Mouse (Mus musculus): ENCODE data around the gene Kcna2. TPM values are rescaled to one million over a fixed set of nuclear protein-coding genes. Genes with fewer than 3 reads are reported as not detected.

The Kcna2 gene
- polyA plus RNA-seq, 1 experiment from 2014 or later: 1.3 TPM

DNA sequence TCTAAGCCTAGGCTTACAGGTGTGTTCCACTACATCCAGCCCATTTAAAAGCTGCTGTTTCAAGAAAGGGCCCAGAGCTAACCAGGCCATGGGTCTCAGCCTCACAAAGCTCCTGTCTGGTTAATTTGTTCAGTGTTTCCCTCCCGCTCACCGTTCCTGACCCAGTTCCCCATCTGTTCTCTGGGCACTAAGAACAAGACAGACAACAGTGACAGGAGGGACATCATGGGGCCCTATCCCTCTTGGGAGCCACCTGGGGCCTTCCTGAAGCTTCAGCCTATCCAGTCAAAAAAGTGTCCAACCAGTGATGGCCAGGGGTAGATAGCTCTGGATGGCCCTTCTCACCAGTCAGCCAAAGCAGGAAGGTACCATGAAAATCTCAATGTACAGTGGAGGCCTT is 61.8 kb downstream of the Kcna2 start:
- no peaks in the 10 kb centered on the region for H3K36me3 ChIP-seq
- peaks cover 9% of the 10 kb centered on the region for H3K4me1 ChIP-seq (replicated peaks)
- no peaks in the 10 kb centered on the region for H3K9me3 ChIP-seq
- 82% methylated on average over 2 of the region's 2 CpGs for WGBS
- ATAC-seq (ENCODE audit: low FRiP score): no peak
- no peak overlapping the region for H3K4me3 ChIP-seq
- no peak overlapping the region for H3K9ac ChIP-seq
- H3K27me3 ChIP-seq: 0 out of 2 replicates have a peak, but pooled peaks cover 3% of the 10 kb centered on the region
- H3K27ac ChIP-seq: no peak overlapping the region
- no peak overlapping the region for H3K4me2 ChIP-seq

Other genes starting within 250 kb of the Kcna2 start
- gene Kcna3, start 65.0 kb upstream of the Kcna2 start, polyA plus RNA-seq (2015; fragmentation: Nextera tagmentation; extraction: Ambion mirVana): 6.8 and 7.1 TPM in 2 replicates
- not detected in 2 replicates for gene Kcna10, start 81.9 kb downstream of the Kcna2 start, polyA plus RNA-seq (2015; fragmentation: Nextera tagmentation; extraction: Ambion mirVana)
- gene Cym, start 120.6 kb downstream of the Kcna2 start, polyA plus RNA-seq (2015; fragmentation: Nextera tagmentation; extraction: Ambion mirVana): 0.13 and 6.0 TPM in 2 replicates
- gene A630076J17Rik, start 129.5 kb downstream of the Kcna2 start, polyA plus RNA-seq (2015; fragmentation: Nextera tagmentation; extraction: Ambion mirVana): not detected in 2 replicates
- 0.10 and 0.32 TPM in 2 replicates for gene Prok1, start 138.6 kb downstream of the Kcna2 start, polyA plus RNA-seq (2015; fragmentation: Nextera tagmentation; extraction: Ambion mirVana)
- gene Lamtor5, start 177.7 kb downstream of the Kcna2 start, polyA plus RNA-seq (2015; fragmentation: Nextera tagmentation; extraction: Ambion mirVana): 200 TPM in 2 replicates
- gene Slc16a4, start 190.1 kb downstream of the Kcna2 start, polyA plus RNA-seq (2015; fragmentation: Nextera tagmentation; extraction: Ambion mirVana): 2.3 and 2.5 TPM in 2 replicates
- 9.1 and 9.5 TPM in 2 replicates for gene Rbm15, start 232.5 kb downstream of the Kcna2 start, polyA plus RNA-seq (2015; fragmentation: Nextera tagmentation; extraction: Ambion mirVana)